Mouse (Mus musculus): Measurements from ENCODE around the gene Mtmr14.

Mtmr14 gene

GRCm38 (mm10) chr6:113237542-113238270, at the start of gene Mtmr14:
Gene Mtmr14, plus strand, starts transcription at chr6:113237843.
- peak; percentile 99 for DNase-seq

- peak; percentile 39 to 43 for DNase-seq
These were observed 43.7 kb upstream of the Mtmr14 start for GRCm38 (mm10) chr6:113193765-113194460.

- no peak for DNase-seq
These were observed 43.2 kb upstream of the Mtmr14 start for GRCm38 (mm10) chr6:113194517-113194840.

- DNase-seq, result no peak
These were observed 42.6 kb upstream of the Mtmr14 start, which contains the start of gene Lhfpl4 for GRCm38 (mm10) chr6:113194841-113195595. Gene Lhfpl4, minus strand, starts transcription at chr6:113195384.

DNA sequence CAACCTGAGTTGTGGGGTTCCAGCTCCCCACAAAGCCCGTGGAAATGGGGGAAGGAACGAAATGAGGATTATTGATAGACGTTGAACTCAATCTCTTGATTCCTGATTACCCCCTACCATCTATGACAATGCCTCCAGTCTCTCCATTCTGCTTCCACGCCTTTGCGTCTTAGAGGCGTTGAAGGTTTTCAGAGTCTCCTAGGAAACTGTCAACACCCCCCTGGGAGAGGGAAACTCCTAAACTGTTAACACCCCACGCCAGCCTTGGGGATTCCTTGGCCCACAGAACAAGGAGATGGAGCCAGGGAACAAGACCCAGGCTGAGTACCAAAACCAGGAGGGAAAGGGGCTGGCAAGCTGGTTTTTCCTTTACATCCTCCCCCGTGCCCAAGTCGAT, 42.0 kb upstream of the Mtmr14 start:
- DNase-seq, result no peak

DNA sequence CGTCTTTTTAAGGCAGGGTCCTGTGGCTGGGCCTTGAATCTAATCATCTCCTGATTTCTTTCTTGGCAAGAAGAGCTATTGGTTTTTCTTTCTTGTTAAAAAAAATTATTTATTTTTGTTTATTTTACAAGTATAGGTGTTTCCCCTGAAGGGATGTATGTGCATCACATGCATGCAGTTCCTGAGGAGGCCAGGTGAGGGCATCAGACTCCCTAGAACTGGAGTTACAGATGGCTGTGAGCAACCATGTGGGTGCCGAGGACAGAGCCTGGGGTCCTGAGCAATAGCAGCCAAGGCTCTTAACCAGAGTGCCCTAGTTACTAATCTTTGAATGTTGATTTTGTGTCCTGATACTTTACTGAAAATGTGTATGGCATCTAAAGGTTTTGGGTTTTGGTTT, 21.4 kb upstream of the Mtmr14 start:
- DNase-seq, result no peak

GRCm38 (mm10) chr6:113225798-113226197, 11.8 kb upstream of the Mtmr14 start:
- DNase-seq, result peak in 1 of 2 experiments; percentile 8

- no peak for DNase-seq
These were observed 10.9 kb upstream of the Mtmr14 start for GRCm38 (mm10) chr6:113226705-113227104.

DNA sequence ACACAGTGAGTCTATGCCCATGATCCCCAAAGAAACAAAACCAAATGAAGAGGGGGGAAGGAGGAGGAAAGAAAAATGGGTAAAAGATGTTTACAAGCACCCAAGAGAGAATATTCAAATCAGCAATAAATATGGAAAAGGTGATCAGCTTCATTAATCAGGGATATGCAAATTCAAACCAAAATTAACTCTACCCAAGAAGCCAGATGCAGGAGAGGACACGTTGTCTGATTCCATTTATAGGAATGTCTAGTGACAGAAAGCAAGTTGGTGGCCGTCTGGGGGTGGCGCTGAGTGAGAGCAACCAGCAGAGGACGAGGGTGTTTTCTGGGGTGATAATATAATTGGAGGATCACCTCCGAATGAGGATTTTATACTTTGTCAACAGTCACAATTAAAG, 2.5 kb upstream of the Mtmr14 start:
- DNase-seq, result no peak

- peak in 1 of 2 experiments; percentile 16 for DNase-seq
These were observed 799 bp downstream of the Mtmr14 start for GRCm38 (mm10) chr6:113238442-113238841.

GRCm38 (mm10) chr6:113242753-113243152, 5.1 kb downstream of the Mtmr14 start:
- no peak for DNase-seq

- DNase-seq, result no peak
These were observed 7.9 kb downstream of the Mtmr14 start for GRCm38 (mm10) chr6:113245585-113245984.

DNA sequence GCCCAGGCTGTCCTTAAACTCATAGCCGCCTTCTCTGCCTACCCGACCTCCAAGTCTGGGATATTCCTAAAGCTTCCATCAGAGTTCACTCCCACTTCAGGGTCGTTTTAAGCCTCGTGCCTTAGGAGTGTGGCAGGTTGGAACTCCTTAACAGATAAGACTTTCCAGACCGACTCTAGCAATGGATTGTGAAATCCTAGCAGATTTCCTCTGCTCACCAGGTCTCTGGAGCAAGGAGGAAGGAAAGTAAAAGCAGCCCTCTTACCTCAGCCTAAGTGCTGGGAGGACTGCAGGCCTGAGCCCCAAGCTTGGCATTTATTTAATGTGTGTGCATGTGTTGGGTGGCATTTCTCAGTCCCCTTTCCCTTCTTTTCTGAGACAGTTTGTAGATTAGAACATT, 13.1 kb downstream of the Mtmr14 start:
- no peak for DNase-seq

- DNase-seq, result no peak
These were observed 14.3 kb downstream of the Mtmr14 start for GRCm38 (mm10) chr6:113251921-113252320.

DNA sequence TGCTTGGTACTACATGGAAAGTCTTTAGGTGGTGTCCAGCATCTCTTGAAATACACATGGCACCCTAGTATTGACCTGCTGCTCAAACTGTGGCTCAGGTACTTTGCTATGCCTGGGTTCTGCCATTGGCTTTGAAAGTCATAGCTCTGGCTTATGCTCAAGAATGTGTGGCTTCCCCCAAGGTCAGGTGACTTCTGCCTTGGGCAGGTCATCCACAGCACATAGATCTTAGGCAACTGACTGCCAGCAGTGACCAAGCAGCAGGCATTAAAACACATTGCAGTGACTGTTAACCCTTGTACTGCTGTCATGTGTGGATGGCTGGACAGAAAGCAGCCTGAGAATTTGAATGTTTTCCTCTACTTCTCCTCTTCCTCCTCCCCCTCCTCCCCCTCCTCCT, 17.3 kb downstream of the Mtmr14 start:
- no peak for DNase-seq

DNA sequence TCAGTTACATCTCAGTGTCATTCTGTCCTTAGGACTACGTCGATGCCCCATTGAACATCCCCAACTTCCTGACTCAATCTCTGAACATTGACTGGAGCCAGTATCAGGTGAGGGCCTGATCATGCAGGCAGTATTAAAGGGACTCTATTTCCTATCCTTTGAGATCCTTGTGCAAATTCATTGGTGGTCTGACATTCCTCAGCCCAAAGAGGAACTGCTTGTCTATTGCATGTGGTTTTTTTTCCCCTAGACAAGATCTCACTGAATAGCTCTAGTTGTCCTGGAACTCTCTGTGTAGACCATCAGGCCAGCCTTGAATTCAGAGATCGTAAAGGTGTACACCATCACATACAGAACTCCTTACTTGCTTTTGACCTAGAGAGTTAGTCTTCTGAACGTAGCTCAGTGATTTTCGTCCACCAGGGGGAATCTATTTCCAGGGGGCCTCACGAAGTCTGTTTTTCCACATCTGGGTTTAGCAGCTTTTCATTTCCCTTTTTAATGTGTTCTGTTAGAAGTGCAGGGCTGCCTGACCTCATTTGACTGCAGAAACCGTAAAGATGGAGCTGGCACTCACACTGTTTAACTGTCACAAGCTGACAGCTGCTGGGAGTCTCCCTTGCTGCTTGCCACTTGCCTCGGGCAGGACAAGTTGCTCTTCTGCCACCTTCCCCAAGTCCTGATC, 23.7 kb downstream of the Mtmr14 start:
- DNase-seq, result no peak

- DNase-seq, result no peak
These were observed 25.9 kb downstream of the Mtmr14 start for GRCm38 (mm10) chr6:113263531-113263930.

- DNase-seq, result no peak
These were observed 26.8 kb downstream of the Mtmr14 start for GRCm38 (mm10) chr6:113264429-113264828.

GRCm38 (mm10) chr6:113266996-113267655, 29.5 kb downstream of the Mtmr14 start:
- no peak for DNase-seq

DNA sequence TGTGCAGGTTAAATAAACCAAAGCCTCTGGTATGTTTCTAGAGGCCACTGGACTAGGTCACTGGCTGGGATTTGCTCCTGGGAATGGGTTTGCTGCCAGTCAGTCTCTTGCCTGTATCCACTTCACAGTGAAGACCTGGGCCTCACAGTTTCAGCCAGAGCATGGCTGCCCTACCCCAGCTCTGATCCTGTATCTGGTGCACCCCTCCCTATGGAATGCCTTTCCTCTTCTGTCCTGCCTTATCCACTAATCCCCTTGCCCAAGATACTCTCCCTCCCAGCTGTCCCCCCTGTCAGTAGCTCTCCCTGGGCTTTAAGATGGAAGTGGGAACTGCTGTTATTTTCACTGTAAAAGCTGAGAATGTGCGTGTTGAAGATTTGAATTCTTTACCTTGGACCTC, 30.3 kb downstream of the Mtmr14 start:
- DNase-seq, result no peak

DNA sequence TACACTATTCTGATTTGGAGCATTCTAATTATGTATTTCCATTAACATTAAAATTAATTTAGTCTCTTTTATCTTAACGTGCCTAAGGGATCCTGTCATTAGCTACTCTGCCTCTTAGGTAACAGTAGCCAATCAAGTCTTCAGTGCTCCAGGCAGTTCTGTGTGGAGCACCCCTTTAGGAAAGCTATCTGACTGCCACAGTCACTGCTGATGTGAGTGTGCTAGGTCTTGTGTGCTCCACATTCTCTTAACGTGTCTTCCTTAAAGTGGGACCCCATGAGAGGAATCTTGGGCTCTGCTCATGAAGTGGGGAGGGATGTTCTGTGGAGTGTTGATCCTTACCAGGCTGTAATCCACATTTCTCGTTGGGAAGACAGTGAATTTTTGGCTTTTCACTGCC, 34.7 kb downstream of the Mtmr14 start:
- no peak for DNase-seq

- no peak for DNase-seq
These were observed 39.2 kb downstream of the Mtmr14 start for GRCm38 (mm10) chr6:113276846-113277245.

DNA sequence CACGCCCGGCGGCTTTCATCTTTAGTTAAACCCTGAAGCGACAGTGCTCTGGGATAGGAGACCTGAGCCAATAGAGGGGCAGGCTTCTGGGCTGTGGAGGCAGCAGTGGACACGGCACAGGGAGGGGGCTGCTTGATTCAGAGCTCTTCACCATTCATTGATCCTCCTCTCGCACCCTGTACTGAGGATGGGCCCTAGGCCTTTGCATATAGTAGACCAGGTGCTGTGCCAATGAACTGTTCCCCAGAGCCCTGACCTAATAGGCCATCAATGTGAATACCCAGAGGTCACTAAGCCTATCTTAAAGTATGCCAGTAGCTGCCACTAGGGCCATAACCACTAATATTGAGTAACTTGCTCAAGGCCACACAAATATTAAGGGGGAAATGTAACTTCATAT, 44.0 kb downstream of the Mtmr14 start:
- no peak for DNase-seq
